Mouse (Mus musculus): ENCODE results near the gene Unc93a2.
"Not testable (repeated sequence)": the region's sequence is repeated elsewhere in the genome, so short reads cannot be mapped to it uniquely, and the experiment has no call there.

DNA sequence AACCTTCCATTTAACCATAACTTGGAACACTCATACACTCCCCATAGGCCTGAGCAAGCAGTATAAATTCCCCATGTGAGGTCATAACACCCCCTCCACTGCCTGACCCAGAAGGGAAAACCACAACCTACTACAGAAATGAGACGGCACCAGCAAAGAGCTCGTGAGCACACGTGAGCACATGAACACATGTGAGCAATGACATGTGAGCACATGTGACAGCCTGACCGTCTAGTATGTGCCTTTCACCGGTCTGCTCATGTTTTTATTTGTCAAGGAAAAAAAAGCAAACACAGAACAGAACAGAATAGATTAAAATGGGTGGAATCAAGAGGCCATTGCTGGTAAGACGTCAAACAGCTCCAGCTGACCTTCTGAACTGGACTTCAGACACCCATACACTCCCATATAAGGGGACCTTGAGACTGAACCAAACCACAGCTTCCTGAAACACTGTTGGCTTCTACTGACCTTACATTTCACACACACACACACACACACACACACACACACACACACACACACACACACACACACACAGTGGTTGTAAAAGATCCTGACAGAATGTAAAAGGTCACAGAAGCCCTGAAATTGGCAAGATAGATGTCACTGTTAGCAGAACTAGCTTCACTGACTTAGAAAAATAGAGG, 13.1 kb upstream of the Unc93a2 start:
- TF ChIP-seq CTCF (conservative IDR thresholded peaks at IDR 0.05; ENCODE audit: low read length); NANOG (IDR thresholded peaks at IDR 0.05; ENCODE audit: borderline replicate concordance, low read length); POU5F1 (IDR thresholded peaks at IDR 0.05; ENCODE audit: borderline replicate concordance, low read length): not testable (repeated sequence)
